Mouse (Mus musculus) left cerebral cortex, postnatal 14 days (tissue): ENCODE measurements around the gene Coq10a. TPM values are rescaled to one million over a fixed set of nuclear protein-coding genes. Genes with fewer than 3 reads are reported as not detected.

Experiments
- DNase-seq, 2 experiments: peaks; one replicate each; pipeline ENCODE4 v3.0.0; 2021 to 2022; ENCODE audit warnings: low spot score in 2 of 2, mixed read lengths in 1 of 2
- intact Hi-C: fragments of 180-260 bp; cut with DNase I; formaldehyde crosslinking; loops from one replicate; pipeline ENCODE4 v1.15.1; 2025
- microRNA-seq, 2 experiments: library from miRNA; unstranded; fragments of <30 nt; microRNA quantifications; one replicate each; pipeline ENCODE4 v1.2.0; 2022
- total RNA-seq, 2 experiments: library from RNA; stranded (reverse); gene quantifications; 2 replicates each; pipeline ENCODE4 v1.2.3; 2021

The Coq10a gene
- total RNA-seq, 2 experiments from 2014 or later = 72.0 to 74.4 TPM

- intact Hi-C loops = no loop called here
- peak; percentile 80 to 88 for DNase-seq
These were observed 46.4 kb downstream of the Coq10a start, which contains the start of gene Cnpy2 for GRCm38 (mm10) chr10:128322141-128323108. TSS of gene Cnpy2 (plus strand) at chr10:128322459.

GRCm38 (mm10) chr10:128321641-128322040, 47.2 kb downstream of the Coq10a start:
- intact Hi-C loops = no loop called here
- no peak for DNase-seq

- intact Hi-C loops = no loop called here
These were observed 53.2 kb downstream of the Coq10a start for GRCm38 (mm10) chr10:128315578-128315977.

More at GRCm38 (mm10) chr10:128315578-128315977, 53.2 kb downstream of the Coq10a start:
- no peak for DNase-seq

Small RNA genes lying within 50 kb of the gene (microRNA-seq; reads per million reads assigned to microRNA genes)
- gene Gm25361 (0 reads per million in 2 experiments), gene Gm26308 (0 reads per million in 2 experiments), gene Mir6914 (0 to 0.79 reads per million in 2 experiments), gene Mir6915 (5.8 to 7.7 reads per million in 2 experiments)

Other genes with a start within 250 kb of the Coq10a start
- gene Rbms2, start 188.7 kb downstream of the Coq10a start, total RNA-seq = 10 to 100 TPM in 1 of 2 experiments, 1 to 10 TPM in 1; 9.2 to 10.8 TPM
- 10 to 100 TPM; 21.3 to 22.6 TPM for gene Gls2, start 174.5 kb downstream of the Coq10a start, total RNA-seq
- gene Spryd4, start 157.2 kb downstream of the Coq10a start, total RNA-seq = 10 to 100 TPM; 10.7 to 11.3 TPM
- not detected for gene Mip, start 143.2 kb downstream of the Coq10a start, total RNA-seq
- gene Timeless, start 136.9 kb downstream of the Coq10a start, total RNA-seq = 1 to 10 TPM; 7.2 to 9.9 TPM
- gene Apon, start 114.9 kb downstream of the Coq10a start, total RNA-seq = not detected
- not detected for gene Apof, start 100.3 kb downstream of the Coq10a start, total RNA-seq
- gene Stat2, start 98.4 kb downstream of the Coq10a start, total RNA-seq = 10 to 100 TPM; 19.0 to 21.1 TPM
- gene Il23a, start 70.2 kb downstream of the Coq10a start, total RNA-seq = 1 to 10 TPM in 1 of 2 experiments, under 1 TPM in 1; 0.97 to 1.4 TPM
- gene Pan2, start 65.7 kb downstream of the Coq10a start, total RNA-seq = 10 to 100 TPM; 13.3 to 13.4 TPM
- gene Cnpy2, start 46.5 kb downstream of the Coq10a start, total RNA-seq = 10 to 100 TPM; 65.9 to 68.9 TPM
- gene Cs, start 31.3 kb downstream of the Coq10a start, total RNA-seq = 100 to 1,000 TPM; 269 to 271 TPM
- gene Ankrd52, start 8.1 kb upstream of the Coq10a start, total RNA-seq = 10 to 100 TPM; 80.3 to 84.3 TPM
- gene Slc39a5, start 32.2 kb upstream of the Coq10a start, total RNA-seq = 1 to 10 TPM in 1 of 2 experiments, not detected in 1; 1.0 TPM
- 10 to 100 TPM; 88.3 to 92.5 TPM for gene Nabp2, start 42.5 kb upstream of the Coq10a start, total RNA-seq
- gene Rnf41, start 42.7 kb upstream of the Coq10a start, total RNA-seq = 10 to 100 TPM; 75.0 to 77.2 TPM
- 100 to 1,000 TPM; 199 to 211 TPM for gene Smarcc2, start 90.3 kb upstream of the Coq10a start, total RNA-seq
- gene Myl6, start 125.1 kb upstream of the Coq10a start, total RNA-seq = 100 to 1,000 TPM; 606 to 662 TPM
- gene Myl6b, start 129.7 kb upstream of the Coq10a start, total RNA-seq = 10 to 100 TPM; 19.1 to 21.7 TPM
- gene Esyt1, start 156.9 kb upstream of the Coq10a start, total RNA-seq = 1 to 10 TPM; 8.1 to 9.3 TPM
- 10 to 100 TPM; 11.4 to 12.0 TPM for gene Zc3h10, start 178.8 kb upstream of the Coq10a start, total RNA-seq
- gene Rpl41, start 180.3 kb upstream of the Coq10a start, total RNA-seq = 1,000 to 10,000 TPM; 1,939 to 2,055 TPM
- 10 to 100 TPM; 67.1 to 68.6 TPM for gene Pa2g4, start 197.0 kb upstream of the Coq10a start, total RNA-seq
- 1 to 10 TPM; 3.3 to 4.9 TPM for gene Erbb3, start 220.7 kb upstream of the Coq10a start, total RNA-seq